Mouse (Mus musculus): ENCODE data around the gene Ccl8.

Ccl8 gene

DNA sequence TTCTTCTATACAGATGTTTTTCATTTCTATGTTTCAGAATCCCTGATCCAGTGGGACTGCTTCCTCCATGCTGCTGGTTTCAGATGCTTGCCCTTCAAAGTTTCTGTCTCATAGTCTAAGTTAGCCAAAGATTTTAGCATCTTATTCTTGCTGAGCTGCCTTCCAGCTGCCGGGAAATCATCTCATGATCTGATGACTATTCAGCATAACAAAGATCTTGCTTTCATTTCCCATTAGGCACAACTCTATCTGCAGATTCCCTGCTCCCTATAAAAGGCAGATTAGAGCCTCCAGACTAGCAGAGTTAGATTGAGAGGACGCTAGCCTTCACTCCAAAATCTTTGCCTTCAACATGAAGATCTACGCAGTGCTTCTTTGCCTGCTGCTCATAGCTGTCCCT, at the start of gene Ccl8:
TSS of gene Ccl8 (plus strand) at position 301 of the 400 bp plus-strand sequence.
- no peak for DNase-seq (ENCODE audit: low read depth)

- DNase-seq (ENCODE audit: low read depth): no peak
Measured at GRCm38 (mm10) chr11:82066953-82067571, 47.9 kb upstream of the Ccl8 start.

DNA sequence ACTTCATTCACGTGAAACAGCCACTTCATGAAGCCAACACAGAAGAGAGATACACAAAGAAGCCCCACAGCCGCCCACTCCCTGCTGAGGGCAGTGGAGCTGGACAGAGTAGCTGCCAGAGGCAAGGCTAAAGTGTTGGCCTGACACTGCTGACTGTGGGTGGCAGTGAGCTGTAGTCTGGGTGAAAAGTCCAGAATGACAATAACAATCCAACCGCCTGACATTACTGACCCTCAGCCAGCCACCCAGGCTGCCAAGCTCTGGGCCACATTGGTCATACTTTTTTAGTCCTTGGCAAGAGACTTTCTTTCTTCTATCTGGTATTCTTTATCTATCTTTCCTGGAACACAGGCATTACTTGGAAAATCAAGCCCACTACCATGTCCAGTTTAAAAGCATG, 43.9 kb upstream of the Ccl8 start:
- DNase-seq (ENCODE audit: low read depth): no peak

DNA sequence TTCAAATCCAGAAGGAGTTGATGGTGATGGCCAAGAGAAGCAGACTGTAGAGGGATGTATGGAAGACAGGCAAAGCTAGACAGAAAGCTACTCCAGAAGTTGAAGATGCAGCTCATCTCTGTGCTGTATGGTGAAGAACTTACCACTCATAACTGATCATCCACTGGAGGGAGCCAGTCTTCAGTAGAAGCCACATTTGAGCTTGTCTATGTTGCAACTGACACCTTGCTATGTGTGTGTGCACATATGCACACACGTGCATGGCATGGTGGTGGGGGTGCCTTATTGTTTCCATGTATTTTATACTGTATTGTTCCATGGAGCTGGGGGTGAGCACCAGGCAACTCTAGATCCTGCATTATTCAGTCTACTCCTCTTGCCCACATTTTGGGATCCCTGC, 42.6 kb upstream of the Ccl8 start:
- DNase-seq (ENCODE audit: low read depth): no peak

DNA sequence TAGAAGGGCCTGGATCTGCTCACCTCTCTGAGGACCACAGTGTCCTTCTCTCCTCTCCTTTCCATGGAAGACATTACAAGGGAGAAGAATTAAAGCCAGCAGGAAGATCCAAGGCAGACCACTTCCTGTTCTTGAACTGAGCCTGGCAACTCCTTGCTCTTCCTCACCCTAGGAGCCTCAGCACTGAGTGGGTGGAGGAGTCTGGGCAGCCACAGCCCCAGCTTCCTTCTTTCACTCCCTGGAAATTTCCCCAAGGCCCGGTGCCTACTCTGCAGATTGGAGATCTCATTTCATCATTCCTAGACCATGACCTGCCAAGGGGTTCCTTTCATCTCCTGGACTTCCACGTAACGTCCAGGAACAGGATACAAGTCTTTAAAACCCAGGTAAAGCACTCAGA, 42.0 kb upstream of the Ccl8 start:
- DNase-seq (ENCODE audit: low read depth): no peak

GRCm38 (mm10) chr11:82073686-82074085, 41.3 kb upstream of the Ccl8 start:
- DNase-seq (ENCODE audit: low read depth): no peak

GRCm38 (mm10) chr11:82077031-82077430, 38.0 kb upstream of the Ccl8 start:
- no peak for DNase-seq (ENCODE audit: low read depth)

DNA sequence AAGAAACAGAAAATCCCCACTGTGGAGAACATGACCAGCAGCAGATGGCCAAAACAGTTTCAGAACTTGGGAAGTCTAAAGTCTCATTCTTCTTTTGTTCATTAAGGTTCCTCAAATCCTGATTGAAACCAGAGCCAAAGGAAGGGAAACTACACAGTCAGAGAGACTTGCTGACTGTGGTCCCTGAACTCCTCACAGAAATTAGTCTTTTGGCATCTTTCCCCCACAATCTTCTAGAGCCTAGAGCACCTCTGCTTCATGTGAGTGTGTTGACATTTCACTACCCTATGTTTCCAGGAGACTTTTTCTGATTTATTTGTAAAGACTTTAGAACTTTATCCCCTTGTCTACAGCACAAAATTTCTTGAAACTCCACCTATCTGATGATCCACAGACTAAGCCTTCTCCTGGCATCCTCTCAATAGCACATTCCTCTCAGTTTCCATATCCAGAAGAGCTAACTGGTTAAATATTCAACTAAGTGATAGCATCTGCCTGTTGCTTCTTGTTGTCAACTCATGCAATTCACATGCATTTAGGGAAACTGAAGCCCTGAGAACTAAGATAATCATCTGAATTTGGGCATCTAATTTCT, 36.8 kb upstream of the Ccl8 start:
- no peak for DNase-seq (ENCODE audit: low read depth)

- DNase-seq (ENCODE audit: low read depth): no peak
Measured at GRCm38 (mm10) chr11:82080865-82081264, 34.1 kb upstream of the Ccl8 start.

DNA sequence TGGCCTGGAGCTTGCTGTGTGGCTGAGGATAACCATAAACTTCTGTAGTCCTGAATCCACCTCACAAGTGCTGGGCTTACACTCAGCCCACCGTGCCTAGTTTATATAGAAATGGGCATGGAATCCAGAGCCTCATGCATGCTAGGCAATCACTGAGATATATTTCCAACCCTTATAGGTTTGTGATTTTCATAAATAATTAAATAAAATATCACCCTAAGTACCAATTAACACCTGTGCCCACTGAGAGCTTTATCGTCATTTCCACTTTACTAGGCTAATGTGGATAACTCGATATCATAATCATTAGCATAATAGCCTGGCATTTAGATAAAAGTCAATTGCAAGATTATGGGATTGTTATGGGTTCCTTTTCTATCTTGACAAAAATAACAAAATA, 30.6 kb upstream of the Ccl8 start:
- DNase-seq (ENCODE audit: low read depth): no peak

- no peak for DNase-seq (ENCODE audit: low read depth)
Measured at GRCm38 (mm10) chr11:82099511-82100323, 15.3 kb upstream of the Ccl8 start.

DNA sequence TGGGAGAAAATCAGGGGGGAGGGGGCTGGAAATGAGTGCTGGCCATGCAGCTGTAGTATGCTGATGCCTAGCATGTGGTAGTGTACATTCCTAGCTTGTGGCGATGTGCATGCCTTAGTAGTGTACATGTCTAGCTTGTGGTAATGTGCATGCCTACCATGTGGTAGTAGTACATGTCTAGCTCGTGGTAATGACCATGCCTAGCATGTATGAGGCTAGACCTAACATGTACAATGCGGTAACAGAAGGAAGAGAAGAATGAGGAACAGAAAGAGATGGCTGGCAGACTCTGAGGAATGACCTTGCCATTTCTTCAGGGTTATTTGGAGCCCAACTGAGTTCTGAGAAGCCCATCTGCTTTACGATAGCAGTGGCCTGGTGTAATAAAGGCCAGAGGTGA, 13.9 kb upstream of the Ccl8 start:
- no peak for DNase-seq (ENCODE audit: low read depth)

- no peak for DNase-seq (ENCODE audit: low read depth)
Measured at GRCm38 (mm10) chr11:82101529-82101928, 13.5 kb upstream of the Ccl8 start, which contains the start of gene Ccl12. Gene Ccl12, plus strand, starts transcription at chr11:82101845.

DNA sequence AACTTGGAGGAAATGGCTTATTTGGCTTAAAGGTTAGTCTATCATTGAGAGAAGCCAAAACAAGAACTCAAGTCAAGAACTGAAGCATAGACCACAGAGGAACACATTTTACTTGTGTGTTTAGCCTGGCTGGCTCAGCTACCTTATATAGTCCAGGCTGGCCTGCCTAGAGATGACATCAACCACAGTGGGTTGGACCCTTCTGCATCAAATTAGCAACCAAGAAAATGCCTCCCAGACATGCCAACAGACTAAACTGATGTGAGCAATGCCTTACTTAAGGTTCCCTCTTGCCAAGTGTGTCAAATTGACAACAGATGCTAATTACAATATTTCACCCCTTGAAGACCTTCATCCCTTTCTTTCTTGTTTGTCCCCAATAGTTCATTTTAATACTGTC, 5.4 kb upstream of the Ccl8 start:
- no peak for DNase-seq (ENCODE audit: low read depth)

DNA sequence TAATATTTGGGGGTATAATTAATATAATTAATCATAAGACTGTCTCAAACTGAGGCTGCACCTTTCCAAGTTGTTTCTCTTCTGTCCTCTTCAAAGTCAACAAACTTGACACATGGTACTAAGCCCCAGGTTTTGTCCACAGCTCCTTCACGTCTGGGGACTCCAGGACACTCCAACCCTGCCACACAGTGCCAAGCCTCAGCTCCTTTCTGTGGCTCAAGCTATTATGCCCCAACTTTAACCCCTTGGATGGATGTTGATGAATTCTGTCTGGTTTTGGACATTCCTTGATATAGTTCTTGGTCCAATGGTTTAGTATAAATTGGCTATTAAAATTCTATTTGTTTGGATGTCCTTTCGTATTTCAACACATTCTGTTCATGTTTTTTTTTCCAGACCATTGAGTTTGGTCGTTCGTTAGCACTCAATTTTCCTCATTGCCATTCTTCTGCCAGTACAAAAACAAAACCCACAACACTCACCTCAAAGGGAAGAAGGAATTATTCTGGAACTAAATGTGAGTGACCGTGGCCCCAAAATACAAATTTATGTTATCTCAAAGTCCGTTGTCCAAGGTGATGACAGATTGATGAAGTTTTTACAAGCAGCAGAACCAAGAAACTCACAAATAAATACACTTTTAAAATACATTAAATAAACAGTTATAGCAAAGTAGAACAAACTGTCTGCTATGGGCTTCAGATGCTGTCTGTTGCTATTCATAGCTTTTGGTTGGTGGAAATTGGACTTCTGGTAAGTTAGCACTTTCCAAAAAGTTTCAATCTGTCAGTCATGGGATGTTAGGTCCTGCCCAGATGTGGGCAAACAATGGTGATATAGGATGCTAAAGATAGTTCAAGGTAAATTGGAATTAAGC, 4.4 kb upstream of the Ccl8 start:
- no peak for DNase-seq (ENCODE audit: low read depth)

- no peak for DNase-seq (ENCODE audit: low read depth)
Measured at GRCm38 (mm10) chr11:82116041-82116440, 1.1 kb downstream of the Ccl8 start.

GRCm38 (mm10) chr11:82132977-82133376, 18.0 kb downstream of the Ccl8 start:
- DNase-seq (ENCODE audit: low read depth): no peak

DNA sequence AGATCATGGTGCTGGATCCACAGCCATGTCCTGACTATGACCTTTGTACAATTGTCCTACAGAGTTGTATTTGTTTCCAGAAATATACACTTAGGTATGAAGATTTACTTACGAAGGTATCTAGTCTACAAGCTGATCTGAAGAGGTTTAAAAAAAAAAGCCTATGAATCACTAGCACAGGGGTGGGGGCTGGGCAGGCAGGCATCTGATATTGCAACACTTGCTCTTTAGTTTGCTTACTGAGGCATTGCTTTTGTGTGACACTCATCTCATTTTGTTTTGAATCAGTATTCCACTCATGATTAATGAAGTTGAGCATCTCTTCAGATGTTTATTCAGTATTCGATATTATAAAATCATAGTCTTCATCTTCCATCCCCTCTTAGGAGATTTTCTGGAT, 21.2 kb downstream of the Ccl8 start:
- peak; percentile 31 for DNase-seq (ENCODE audit: low read depth)

DNA sequence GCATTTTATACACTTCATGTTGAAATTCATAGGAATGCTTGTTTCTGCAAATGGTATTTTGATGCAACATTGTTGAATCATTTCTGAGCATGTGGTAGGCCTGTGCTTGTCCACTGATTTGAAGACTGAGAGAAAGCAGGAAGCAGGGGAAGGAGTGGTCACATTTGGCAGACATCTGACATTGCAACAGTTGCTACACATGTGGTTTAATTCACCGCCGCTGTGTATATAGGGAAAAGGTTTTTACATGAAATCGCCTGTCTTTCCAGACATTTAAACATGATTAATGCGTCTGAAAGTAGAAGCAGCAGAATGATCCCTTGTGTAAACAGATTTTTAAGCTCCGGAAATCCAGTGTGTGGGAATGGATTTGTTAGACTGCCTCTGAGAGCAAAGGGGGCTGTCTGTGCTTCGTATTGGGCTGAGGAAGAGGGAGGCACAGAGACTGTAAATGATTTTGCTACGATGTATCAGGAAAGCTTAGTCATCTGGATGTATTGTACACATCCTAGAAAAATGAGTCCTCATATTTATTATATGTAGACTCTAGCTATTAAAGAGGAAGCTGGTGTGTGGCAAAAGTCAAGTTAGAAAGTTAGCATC, 24.6 kb downstream of the Ccl8 start:
- peak; percentile 92 for DNase-seq (ENCODE audit: low read depth)

GRCm38 (mm10) chr11:82159126-82159525, 44.1 kb downstream of the Ccl8 start:
- DNase-seq (ENCODE audit: low read depth): no peak

- no peak for DNase-seq (ENCODE audit: low read depth)
Measured at GRCm38 (mm10) chr11:82163285-82163684, 48.3 kb downstream of the Ccl8 start.

Measured in fibroblast of lung, adult 2 months (primary cell).